8 mouse cellular contexts compared by ENCODE assay signal in the genomic region with DNA sequence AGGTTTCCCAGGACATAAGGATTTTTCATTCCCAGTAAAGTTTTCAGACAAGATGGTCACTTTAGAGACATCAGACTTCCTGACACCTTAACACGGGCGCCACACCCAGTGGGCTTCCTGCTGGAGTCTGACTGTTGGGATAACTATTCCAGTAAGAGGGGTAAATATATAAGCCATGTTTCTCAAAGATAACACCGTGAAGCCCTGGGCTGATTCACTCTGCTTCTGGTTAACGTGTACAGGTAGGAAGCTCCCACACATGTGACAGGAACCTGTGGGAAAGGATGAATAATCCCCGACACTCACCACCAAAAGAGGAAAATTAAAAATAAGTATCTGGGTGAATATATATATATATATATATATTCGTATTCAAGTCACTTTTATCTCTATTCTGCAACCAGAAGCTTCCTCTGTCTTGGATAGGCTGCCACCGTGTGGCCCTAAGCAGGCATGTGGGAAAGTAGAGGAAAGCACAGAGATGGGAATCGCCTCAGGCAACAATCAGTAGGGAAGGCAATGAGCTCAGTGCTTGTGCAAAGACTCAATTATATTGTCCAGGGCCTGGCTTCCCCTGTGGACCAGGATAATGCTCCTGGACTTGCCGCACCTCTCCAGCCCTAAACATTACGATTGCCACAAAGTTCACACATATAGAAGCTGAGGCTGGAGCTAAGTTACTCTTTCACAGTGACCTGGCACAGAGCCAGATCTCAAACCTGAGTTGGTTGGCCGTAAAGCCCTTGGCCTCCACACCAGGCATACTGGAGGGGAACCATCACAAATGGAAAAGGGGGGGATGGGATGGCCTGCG.
DNase-seq lines count a peak whose midpoint lies in the region; ATAC-seq and TF ChIP-seq lines count a peak whose summit lies in the region.

No protein-coding gene starts in this region.

- H3K27me3 ChIP-seq in E14TG2a.4 (ENCODE audit: insufficient read depth, low read length): no peaks in the 10 kb centered on the region
- H3K27me3 ChIP-seq in forebrain, embryonic 16.5 days (replicated peaks; ENCODE audit: control insufficient read depth, insufficient read depth, low read length): no peaks in the 10 kb centered on the region

- H3K9me3 ChIP-seq in E14TG2a.4 (ENCODE audit: low read length): no peaks in the 10 kb centered on the region
- no peaks in the 10 kb centered on the region for H3K9me3 ChIP-seq in forebrain, embryonic 16.5 days (ENCODE audit: control insufficient read depth, low read length)

- ATAC-seq in forebrain, embryonic 16.5 days: peak; percentile 91

- H3K4me2 ChIP-seq in forebrain, embryonic 16.5 days (ENCODE audit: low read length): no peak overlapping the region

- no peak overlapping the region for H3K9ac ChIP-seq in forebrain, embryonic 16.5 days (replicated peaks; ENCODE audit: low read depth, low read length)

- intact Hi-C loops in heart, postnatal 14 days (cut with DNase I): loop anchor here (2.0 to 10.0 kb wide), 4 partner anchors 173 to 565 kb away; no protein-coding TSS in a partner anchor

- H3K4me3 ChIP-seq in E14TG2a.4 (replicated peaks; ENCODE audit: low read length): no peak overlapping the region; the same call in 1 of the 2 replicates
- no peak overlapping the region for H3K4me3 ChIP-seq in forebrain, embryonic 16.5 days (replicated peaks; ENCODE audit: low read length)

- 38% methylated on average over 12 of the region's 12 CpGs for WGBS in forebrain, embryonic 16.5 days

- no peak overlapping the region for H3K27ac ChIP-seq in forebrain, embryonic 16.5 days (ENCODE audit: low read length)

- TF ChIP-seq CTCF in E14TG2a.4 (conservative IDR thresholded peaks at IDR 0.05; ENCODE audit: low read length): peak; percentile 51

- H3K4me1 ChIP-seq in E14TG2a.4 (replicated peaks; ENCODE audit: low read depth, low read length): peaks cover 70% of the 10 kb centered on the region
- H3K4me1 ChIP-seq in forebrain, embryonic 16.5 days (replicated peaks; ENCODE audit: control insufficient read depth, insufficient read depth, low read length): peaks cover 16% of the 10 kb centered on the region

- H3K36me3 ChIP-seq in E14TG2a.4 (ENCODE audit: insufficient read depth, low read length): no peaks in the 10 kb centered on the region
- no peaks in the 10 kb centered on the region for H3K36me3 ChIP-seq in forebrain, embryonic 16.5 days (ENCODE audit: control insufficient read depth, insufficient read depth)

- peak; percentile 86 for DNase-seq in brain, embryonic 18.5 days (ENCODE audit: low read depth, low spot score)
- peak; percentile 53 to 68 for DNase-seq in heart, postnatal 14 days
- peak; percentile 78 to 85 for DNase-seq in kidney, postnatal 4 days
- DNase-seq in lung, adult 18-20 months: peak; percentile 50 to 57
- DNase-seq in retina, adult 2 months (ENCODE audit: low read depth, low spot score): peak; percentile 32
- peak; percentile 47 for DNase-seq in urinary bladder, postnatal 25 days (ENCODE audit: low spot score)

Comparison
In these comparisons a context has a peak if more than half of its experiments do, and no peak if none do; other contexts are left out.
1. DNase-seq: peak in every context shown above with its lines; median percentile 86 in brain, embryonic 18.5 days; 82 in kidney, postnatal 4 days; 60 in heart, postnatal 14 days; 54 in lung, adult 18-20 months; 47 in urinary bladder, postnatal 25 days; 32 in retina, adult 2 months.